ENCODE assay signal across 9 mouse cellular contexts in the genomic region with DNA sequence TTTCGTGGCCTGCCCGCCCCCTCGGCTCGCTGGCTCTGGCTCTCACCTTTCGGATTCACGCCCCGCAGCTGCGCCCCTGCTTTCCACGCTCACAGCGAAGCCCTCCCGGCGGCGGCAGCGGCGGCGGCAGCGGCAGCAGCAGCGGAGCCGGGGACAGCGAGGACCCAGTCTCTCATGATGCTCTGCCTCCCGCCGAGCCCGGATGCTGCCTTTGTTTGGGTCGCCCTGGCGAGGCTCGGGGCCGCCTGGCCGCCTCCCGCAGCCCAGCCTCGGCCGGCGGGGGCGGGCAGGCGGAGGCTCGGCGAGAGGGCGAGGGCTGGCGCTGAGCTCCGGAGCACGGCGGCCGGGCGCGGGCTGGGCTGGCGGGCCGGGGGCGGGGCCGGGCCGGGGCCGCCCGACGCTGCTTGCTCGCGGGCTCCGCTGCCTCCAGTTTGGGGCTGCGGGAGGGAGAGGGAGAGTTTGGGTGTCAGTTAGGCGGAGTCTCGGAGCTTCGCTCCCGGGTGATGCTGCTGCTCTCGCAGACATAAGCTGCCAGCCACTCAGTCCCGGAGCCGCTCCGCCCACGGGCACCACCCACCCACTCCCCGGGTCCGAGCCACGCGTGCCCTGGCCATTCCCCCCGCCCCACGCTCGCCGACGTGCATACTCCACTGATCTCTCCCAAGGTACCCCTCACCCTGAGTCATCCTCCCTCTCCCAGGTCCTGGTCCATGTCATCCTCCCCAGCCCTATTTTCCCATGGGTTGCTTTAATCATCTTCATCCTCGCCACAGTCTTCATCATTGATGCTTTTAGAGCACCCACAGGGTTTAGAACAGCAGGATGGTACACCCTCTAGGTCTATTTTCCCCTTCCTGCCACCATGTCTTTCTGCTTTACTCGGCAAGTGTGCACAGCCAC. TPM values are rescaled to one million over a fixed set of nuclear protein-coding genes. Genes with fewer than 3 reads are reported as not detected.
DNase-seq lines count a peak whose midpoint lies in the region; ATAC-seq lines count a peak whose summit lies in the region.
"Had no signal": no experiment of that assay in that cellular context is flagged by ENCODE, and none has a peak within 500 bp of the region (broad histone marks: within the 10 kb centered on the region; RNA-seq: fewer than 3 reads in every experiment).

A gene (minus strand): TSS at position 269 of the 900 bp plus-strand sequence.

- peak within 1 kb of the TSS; percentile 93 for H3K9ac ChIP-seq in forebrain, embryonic 14.5 days (ENCODE audit: low read length)

- no peaks in the 10 kb centered on the region for H3K9me3 ChIP-seq in forebrain, embryonic 14.5 days (replicated peaks; ENCODE audit: control insufficient read depth, low read length)

- 1% methylated on average over 46 of the region's 76 CpGs for WGBS in forebrain, embryonic 14.5 days

- peak within 1 kb of the TSS; percentile 84 for H3K27ac ChIP-seq in forebrain, embryonic 14.5 days (ENCODE audit: low read depth, low read length)

- peak; percentile 94 for ATAC-seq in forebrain, embryonic 14.5 days
- no peak for ATAC-seq in monocyte, adult 5-6 weeks (replicated peaks; ENCODE audit: insufficient number of reproducible peaks, low FRiP score, low TSS enrichment, poor library complexity, severe bottlenecking)

- intact Hi-C loops in heart, postnatal 36 days (cut with DNase I) = no loop called here

- H3K4me2 ChIP-seq in forebrain, embryonic 14.5 days (ENCODE audit: low read length) = peak within 1 kb of the TSS; percentile 82

- peak; percentile 46 for DNase-seq in ZHBTc4 (ENCODE audit: low read depth, low spot score)
- peak; percentile 85 for DNase-seq in cerebellum, adult 11 months
- peak; percentile 77 for DNase-seq in forebrain, embryonic 14.5 days (ENCODE audit: low spot score)
- peak; percentile 29 to 39 for DNase-seq in heart, postnatal 36 days
- peak; percentile 70 to 72 for DNase-seq in layer of hippocampus, postnatal 36 days
- DNase-seq in lung, postnatal 10 days = peak; percentile 54
- DNase-seq in retina, postnatal 7 days (ENCODE audit: low read depth, low spot score) = peak; percentile 33

- no peaks in the 10 kb centered on the region for H3K4me1 ChIP-seq in forebrain, embryonic 14.5 days (ENCODE audit: control insufficient read depth, insufficient read depth, low read length)

- H3K4me3 ChIP-seq in forebrain, embryonic 14.5 days (ENCODE audit: low read depth, low read length) = peak within 1 kb of the TSS; percentile 70
- H3K4me3 ChIP-seq: erythroblast, embryonic 14.5 days had no signal

- H3K36me3 ChIP-seq in forebrain, embryonic 14.5 days (ENCODE audit: control insufficient read depth, insufficient read depth, low read length) = no peaks in the 10 kb centered on the region

- H3K27me3 ChIP-seq in forebrain, embryonic 14.5 days (replicated peaks; ENCODE audit: control insufficient read depth, insufficient read depth, low read length) = no peaks in the 10 kb centered on the region

RNA-seq across cellular contexts. Expression of the gene that starts here (rescaled TPM):
- polyA plus RNA-seq in forebrain, embryonic 14.5 days (2014; fragmentation: Nextera tagmentation; extraction: Ambion mirVana) = 3.2 and 6.2 TPM in 2 replicates
- under 1 TPM; 0.33 to 0.42 TPM for total RNA-seq in heart, postnatal 36 days (2021)
- total RNA-seq in layer of hippocampus, postnatal 36 days (2021) = 100 to 1,000 TPM; 253 to 254 TPM
- total RNA-seq in monocyte, adult 5-6 weeks (2017) = not detected in 3 replicates
- polyA plus RNA-seq: erythroblast, embryonic 14.5 days had no signal

Comparison
In these comparisons a context has a peak if more than half of its experiments do, and no peak if none do; other contexts are left out.
1. RNA of the gene that starts here (total RNA-seq): 253 to 254 TPM in layer of hippocampus, postnatal 36 days; 0.33 to 0.42 TPM in heart, postnatal 36 days and not detected in monocyte, adult 5-6 weeks; every median in the first group is over 100 times any median in the second.
2. Peak in DNase-seq in heart, postnatal 36 days; RNA of the gene not detected or under 1 TPM.
3. DNase-seq: peak in every context shown above with its lines; median percentile 85 in cerebellum, adult 11 months; 77 in forebrain, embryonic 14.5 days; 71 in layer of hippocampus, postnatal 36 days; 54 in lung, postnatal 10 days; 46 in ZHBTc4; 34 in heart, postnatal 36 days; 33 in retina, postnatal 7 days.